Mouse (Mus musculus) CH12.LX (cell line): ENCODE measurements around the gene Dhx33.

ENCODE experiments used
- CTCF ChIP-seq, 2 experiments: IDR thresholded peaks in 1 of 2; conservative IDR thresholded peaks in 1 of 2; 2 replicates each; pipeline ENCODE4 v1.5.1; 2011 to 2012; ENCODE audit warnings: low read depth in 2 of 2, low read length in 2 of 2, improper control_type of control experiment in 1 of 2, inconsistent platforms in 1 of 2, mild to moderate bottlenecking in 1 of 2, moderate library complexity in 1 of 2
- E2F4 ChIP-seq: IDR thresholded peaks from 2 replicates; pipeline ENCODE4 v1.6.1; 2011; ENCODE audit warnings: low read depth, low read length, improper control_type of control experiment; ENCODE audit not compliant: insufficient replicate concordance
- EP300 ChIP-seq: IDR thresholded peaks from 2 replicates; pipeline ENCODE4 v1.6.1; 2011; ENCODE audit warnings: low read length, improper control_type of control experiment
- HCFC1 ChIP-seq: IDR thresholded peaks from 2 replicates; pipeline ENCODE4 v1.6.1; 2012; ENCODE audit warnings: low read depth, mild to moderate bottlenecking, inconsistent platforms, low read length, improper control_type of control experiment
- MAFK ChIP-seq: IDR thresholded peaks from 2 replicates; pipeline ENCODE4 v1.6.1; 2011; ENCODE audit warnings: low read length, improper control_type of control experiment; ENCODE audit not compliant: insufficient replicate concordance
- NELFE ChIP-seq: IDR thresholded peaks from 2 replicates; pipeline ENCODE4 v1.6.1; 2011; ENCODE audit warnings: low read depth, low read length, improper control_type of control experiment
- NRF1 ChIP-seq: IDR thresholded peaks from 2 replicates; pipeline ENCODE4 v1.6.1; 2014; ENCODE audit warnings: low read depth, mild to moderate bottlenecking, inconsistent platforms, low read length, improper control_type of control experiment, moderate library complexity
- POLR2A ChIP-seq: IDR thresholded peaks from 2 replicates; pipeline ENCODE4 v1.6.1; 2011; ENCODE audit warnings: low read depth, mild to moderate bottlenecking, improper control_type of control experiment, low read length
- POLR2AphosphoS2 ChIP-seq: IDR thresholded peaks from 2 replicates; pipeline ENCODE4 v1.6.1; 2011; ENCODE audit warnings: low read depth, low read length, improper control_type of control experiment
- TCF12 ChIP-seq: IDR thresholded peaks from 2 replicates; pipeline ENCODE4 v1.6.1; 2014; ENCODE audit warnings: low read depth, mild to moderate bottlenecking, inconsistent platforms, low read length, improper control_type of control experiment
- UBTF ChIP-seq: IDR thresholded peaks from 2 replicates; pipeline ENCODE4 v1.6.1; 2012; ENCODE audit warnings: low read depth, mild to moderate bottlenecking, inconsistent platforms, low read length, improper control_type of control experiment, moderate library complexity
- USF2 ChIP-seq: conservative IDR thresholded peaks from 2 replicates; pipeline ENCODE4 v1.6.1; 2011; ENCODE audit warnings: low read depth, low read length, improper control_type of control experiment
- ZNF384 ChIP-seq: IDR thresholded peaks from 2 replicates; pipeline ENCODE4 v1.6.1; 2012; ENCODE audit warnings: low read depth, low read length, improper control_type of control experiment, inconsistent platforms

DNA sequence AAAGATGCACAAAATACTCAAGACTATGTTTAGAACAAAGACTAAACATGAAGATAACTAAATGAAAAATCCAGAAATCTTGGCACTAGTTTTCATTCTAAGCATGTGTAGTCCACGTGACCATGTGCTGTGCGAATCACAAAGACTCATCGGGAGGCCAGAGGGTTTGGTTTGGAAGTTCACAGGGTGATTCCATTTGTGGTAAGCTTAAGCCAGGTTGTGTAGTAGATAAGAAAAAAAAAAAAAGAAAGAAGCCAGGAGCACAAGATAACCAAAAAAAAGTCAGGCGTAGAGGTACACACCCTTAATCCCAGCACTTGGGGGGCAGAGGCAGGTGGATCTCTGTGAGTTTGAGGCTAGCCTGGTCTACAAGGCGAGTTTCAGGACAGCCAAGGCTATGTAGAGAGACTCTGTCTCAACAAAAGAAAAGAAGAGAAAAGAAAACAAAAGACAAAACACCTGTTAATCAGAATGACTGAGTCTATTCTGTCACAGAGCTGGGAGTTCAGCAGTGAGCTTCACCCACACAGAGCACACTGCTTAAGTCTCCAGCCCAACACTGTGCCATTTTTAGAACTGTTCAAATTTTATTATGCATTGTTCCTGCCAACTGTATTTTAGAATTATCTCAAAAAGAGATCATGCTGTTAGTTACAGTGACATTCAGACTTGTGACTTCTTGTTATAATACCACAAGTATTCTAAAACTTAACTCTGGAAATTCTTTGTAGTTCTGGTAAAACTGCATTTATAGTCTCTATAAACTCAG, 43.3 kb downstream of the Dhx33 start:
- TF ChIP-seq EP300 (no peak), ZNF384 (no peak), UBTF (no peak), TCF12 (no peak), CTCF (conservative IDR thresholded peaks at IDR 0.05 in 1 of 2, IDR thresholded peaks at IDR 0.05 in 1 of 2; ENCODE audit: low read depth in 2 of 2, low read length in 2 of 2) (no peak), POLR2AphosphoS2 (no peak), E2F4 (no peak), NELFE (no peak), NRF1 (no peak), USF2 (no peak), MAFK (no peak), HCFC1 (no peak), POLR2A (no peak)
